Comparison of ENCODE assay signal across 18 mouse cellular contexts in the genomic region with DNA sequence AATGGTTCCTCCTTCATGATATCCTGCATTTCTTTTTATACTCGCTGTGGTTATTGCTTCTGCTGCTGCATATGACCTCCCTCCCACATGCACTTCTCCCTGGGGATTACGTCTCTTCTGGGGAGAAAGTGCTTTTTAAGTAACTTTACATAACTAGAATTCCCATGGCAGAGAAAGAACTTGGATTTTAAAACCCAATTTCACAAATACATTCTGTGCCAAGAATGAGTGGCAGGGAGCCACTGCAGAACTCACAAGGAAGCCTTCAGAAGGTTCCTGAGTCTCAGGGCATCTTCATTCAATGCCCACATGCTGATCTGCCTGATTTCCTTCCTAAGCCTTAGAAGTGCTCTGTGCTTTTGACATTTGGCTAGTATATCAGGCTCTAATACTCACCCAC.
DNase-seq lines count a peak whose midpoint lies in the region; ATAC-seq lines count a peak whose summit lies in the region.
"Had no signal": no experiment of that assay in that cellular context is flagged by ENCODE, and none has a peak within 500 bp of the region (broad histone marks: within the 10 kb centered on the region; RNA-seq: fewer than 3 reads in every experiment).

No protein-coding gene starts in this region.

- H3K9me3 ChIP-seq in forebrain, embryonic 14.5 days (replicated peaks; ENCODE audit: control insufficient read depth, low read length) = no peaks in the 10 kb centered on the region
- H3K9me3 ChIP-seq in forebrain, embryonic 16.5 days (ENCODE audit: control insufficient read depth, low read length) = no peaks in the 10 kb centered on the region
- H3K9me3 ChIP-seq: heart, embryonic 15.5 days; midbrain, embryonic 12.5 days had no signal

- H3K4me1 ChIP-seq in forebrain, embryonic 14.5 days (ENCODE audit: control insufficient read depth, insufficient read depth, low read length) = no peaks in the 10 kb centered on the region
- no peaks in the 10 kb centered on the region; the same call in 1 of the 2 replicates for H3K4me1 ChIP-seq in forebrain, embryonic 16.5 days (replicated peaks; ENCODE audit: control insufficient read depth, insufficient read depth, low read length)
- H3K4me1 ChIP-seq: heart, embryonic 15.5 days; midbrain, embryonic 12.5 days had no signal

- H3K27me3 ChIP-seq in forebrain, embryonic 14.5 days (replicated peaks; ENCODE audit: control insufficient read depth, insufficient read depth, low read length) = no peaks in the 10 kb centered on the region
- no peaks in the 10 kb centered on the region for H3K27me3 ChIP-seq in forebrain, embryonic 16.5 days (replicated peaks; ENCODE audit: control insufficient read depth, insufficient read depth, low read length)
- H3K27me3 ChIP-seq: heart, embryonic 15.5 days; midbrain, embryonic 12.5 days had no signal

- no peaks in the 10 kb centered on the region for H3K36me3 ChIP-seq in forebrain, embryonic 14.5 days (ENCODE audit: control insufficient read depth, insufficient read depth, low read length)
- no peaks in the 10 kb centered on the region for H3K36me3 ChIP-seq in forebrain, embryonic 16.5 days (ENCODE audit: control insufficient read depth, insufficient read depth)
- H3K36me3 ChIP-seq: heart, embryonic 15.5 days; midbrain, embryonic 12.5 days had no signal

- 78% methylated on average over 2 of the region's 2 CpGs for WGBS in forebrain, embryonic 14.5 days
- WGBS in forebrain, embryonic 16.5 days = 63% methylated on average over 2 of the region's 2 CpGs

- DNase-seq in forebrain, embryonic 14.5 days (ENCODE audit: low spot score) = peak; percentile 3
- peak; percentile 26 to 45 for DNase-seq in left cerebral cortex, postnatal 14 days (ENCODE audit: low spot score in 2 of 2)
- no peak for DNase-seq in left cerebral cortex, postnatal 4 days
- DNase-seq in right cerebral cortex, postnatal 10 days (ENCODE audit: low spot score in 2 of 2) = peak; percentile 41 to 54
- no peak for DNase-seq in spleen, adult 18-20 months
- DNase-seq in urinary bladder, postnatal 14 days (ENCODE audit: low spot score) = no peak
- DNase-seq: B cell, adult 2 months; cerebellum, adult 11 months; cerebellum, postnatal 25 days; gastrocnemius, postnatal 14 days; heart, adult 2 months; kidney, adult 11 months; liver, postnatal 0 days; lung, postnatal 10 days; thymus, postnatal 14 days had no signal

- H3K4me2 ChIP-seq in forebrain, embryonic 14.5 days (ENCODE audit: low read length) = no peak overlapping the region
- H3K4me2 ChIP-seq in forebrain, embryonic 16.5 days (ENCODE audit: low read length) = no peak overlapping the region
- H3K4me2 ChIP-seq: heart, embryonic 15.5 days; midbrain, embryonic 12.5 days had no signal

- no peak overlapping the region for H3K27ac ChIP-seq in forebrain, embryonic 14.5 days (ENCODE audit: low read depth, low read length)
- no peak overlapping the region for H3K27ac ChIP-seq in forebrain, embryonic 16.5 days (ENCODE audit: low read length)
- H3K27ac ChIP-seq: heart, adult 2 months; heart, embryonic 15.5 days; midbrain, embryonic 12.5 days had no signal

- intact Hi-C loops in left cerebral cortex, postnatal 14 days (cut with DNase I) = no loop called here
- intact Hi-C loops in left cerebral cortex, postnatal 4 days (cut with DNase I) = no loop called here

- no peak for ATAC-seq in forebrain, embryonic 14.5 days
- no peak for ATAC-seq in forebrain, embryonic 16.5 days
- ATAC-seq: liver, postnatal 0 days had no signal

- H3K4me3 ChIP-seq in forebrain, embryonic 14.5 days (ENCODE audit: low read depth, low read length) = no peak overlapping the region
- no peak overlapping the region for H3K4me3 ChIP-seq in forebrain, embryonic 16.5 days (replicated peaks; ENCODE audit: low read length)
- H3K4me3 ChIP-seq: heart, adult 2 months; heart, embryonic 15.5 days; midbrain, embryonic 12.5 days had no signal

- no peak overlapping the region for H3K9ac ChIP-seq in forebrain, embryonic 14.5 days (ENCODE audit: low read length)
- H3K9ac ChIP-seq in forebrain, embryonic 16.5 days (replicated peaks; ENCODE audit: low read depth, low read length) = no peak overlapping the region
- H3K9ac ChIP-seq: heart, embryonic 15.5 days; liver, postnatal 0 days; midbrain, embryonic 12.5 days had no signal

Comparison
In these comparisons a context has a peak if more than half of its experiments do, and no peak if none do; other contexts are left out.
1. DNase-seq: peak in forebrain, embryonic 14.5 days (single experiment), left cerebral cortex, postnatal 14 days (2 of 2) and right cerebral cortex, postnatal 10 days (2 of 2); none in left cerebral cortex, postnatal 4 days (single experiment), spleen, adult 18-20 months (0 of 2) and urinary bladder, postnatal 14 days (single experiment).